Mouse (Mus musculus) liver, embryonic 14.5 days (tissue): ENCODE measurements at regions not wholly inside any gene's neighbourhood (a gene's known extent, or its start where the extent isn't known, plus 50 kb on each side); places are given as distances from the start of the nearest gene placed in this dataset.

ENCODE experiments used
- CTCF ChIP-seq: IDR thresholded peaks from 2 replicates; pipeline ENCODE4 v1.5.1; 2016; ENCODE audit warnings: antibody characterized with exemption, low read depth, control low read depth
- EP300 ChIP-seq: IDR thresholded peaks from 2 replicates; pipeline ENCODE4 v1.6.1; 2016; ENCODE audit warnings: antibody characterized with exemption, low read depth

DNA sequence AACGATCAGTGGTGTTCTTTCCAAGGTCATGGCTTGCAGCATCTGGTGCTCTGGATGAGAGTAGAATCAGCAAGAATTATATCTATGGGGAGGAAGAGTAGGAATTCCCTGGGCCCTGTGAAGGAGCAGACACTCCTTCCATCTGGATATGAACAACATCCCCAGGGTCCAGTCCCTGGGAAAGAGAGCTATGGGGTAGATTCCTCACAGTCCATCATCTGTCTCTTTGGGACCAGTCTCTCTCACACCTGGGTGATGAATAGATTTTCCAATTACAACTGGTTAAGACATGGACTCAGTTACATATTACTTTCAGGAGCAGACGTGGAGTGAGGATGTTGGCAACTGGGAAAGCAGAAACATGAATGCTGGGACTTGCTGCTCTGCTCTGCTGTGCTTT is 322.6 kb downstream of the Trim52 start:
- TF ChIP-seq CTCF (no peak), EP300 (no peak)
